In genomic region chr19:31198461-31198860, GRCm38 (mm10) we compare ENCODE assay signal across 28 mouse cellular contexts.
DNase-seq lines count a peak whose midpoint lies in the region; ATAC-seq lines count a peak whose summit lies in the region.
"Had no signal": no experiment of that assay in that cellular context is flagged by ENCODE, and none has a peak within 500 bp of the region (broad histone marks: within the 10 kb centered on the region; RNA-seq: fewer than 3 reads in every experiment).

No protein-coding gene starts in this region.

- H3K27me3 ChIP-seq in heart, embryonic 10.5 days (ENCODE audit: insufficient read depth, poor library complexity, severe bottlenecking) = no peaks in the 10 kb centered on the region
- no peaks in the 10 kb centered on the region for H3K27me3 ChIP-seq in hindbrain, embryonic 14.5 days (ENCODE audit: control insufficient read depth, insufficient read depth, low read length)
- H3K27me3 ChIP-seq: embryonic facial prominence, embryonic 12.5 days; hindbrain, embryonic 12.5 days; lung, embryonic 15.5 days; midbrain, embryonic 15.5 days; stomach, embryonic 15.5 days had no signal

- H3K9ac ChIP-seq in hindbrain, embryonic 14.5 days = no peak overlapping the region
- H3K9ac ChIP-seq: embryonic facial prominence, embryonic 12.5 days; hindbrain, embryonic 12.5 days; liver, embryonic 14.5 days; lung, embryonic 15.5 days; midbrain, embryonic 15.5 days; stomach, embryonic 15.5 days had no signal

- no peak for DNase-seq in heart, embryonic 10.5 days (ENCODE audit: low spot score)
- DNase-seq in heart, postnatal 25 days (ENCODE audit: low spot score) = no peak
- peak; percentile 38 for DNase-seq in 416B (ENCODE audit: low read depth)
- no peak for DNase-seq in lung, postnatal 36 days
- no peak for DNase-seq in c-Kit-positive CD71-positive TER-119-positive erythroid progenitor cells, embryonic 14.5 days (ENCODE audit: low spot score)
- no peak for DNase-seq in hindbrain, embryonic 14.5 days (ENCODE audit: low spot score)
- DNase-seq: adrenal gland, postnatal 36 days; cerebellum, adult 8-10 months; gastrocnemius, postnatal 10 days; kidney, adult 2 months; kidney, postnatal 10 days; layer of hippocampus, postnatal 36 days; right cerebral cortex, postnatal 25 days; thymus, adult 2 months had no signal

- no peaks in the 10 kb centered on the region for H3K9me3 ChIP-seq in heart, embryonic 10.5 days
- H3K9me3 ChIP-seq in hindbrain, embryonic 14.5 days (ENCODE audit: control insufficient read depth, low read length) = no peaks in the 10 kb centered on the region
- H3K9me3 ChIP-seq: embryonic facial prominence, embryonic 12.5 days; hindbrain, embryonic 12.5 days; lung, embryonic 15.5 days; midbrain, embryonic 15.5 days; stomach, embryonic 15.5 days had no signal

- peaks cover 9% of the 10 kb centered on the region for H3K4me1 ChIP-seq in heart, embryonic 10.5 days
- no peaks in the 10 kb centered on the region for H3K4me1 ChIP-seq in hindbrain, embryonic 14.5 days (replicated peaks; ENCODE audit: control insufficient read depth, insufficient read depth, low read length)
- H3K4me1 ChIP-seq: embryonic facial prominence, embryonic 12.5 days; lung, embryonic 15.5 days; midbrain, embryonic 15.5 days; stomach, embryonic 15.5 days had no signal

- ATAC-seq in CD4-positive, CD25-positive, alpha-beta regulatory T cell, adult 4 months = peak; percentile 70
- peak; percentile 73 for ATAC-seq in inflammation-experienced regulatory T-cells, adult 6 months
- ATAC-seq in hindbrain, embryonic 14.5 days (ENCODE audit: low FRiP score) = no peak
- ATAC-seq: Patski had no signal

- intact Hi-C loops in heart, postnatal 25 days (cut with DNase I) = no loop called here

- 62% methylated on average over 4 of the region's 4 CpGs for WGBS in heart, embryonic 10.5 days
- 67% methylated on average over 4 of the region's 4 CpGs for WGBS in hindbrain, embryonic 14.5 days

- 0 out of 2 replicates have a peak overlapping the region, but pooled peaks have one; percentile 25 for H3K27ac ChIP-seq in heart, embryonic 10.5 days
- H3K27ac ChIP-seq in hindbrain, embryonic 14.5 days = no peak overlapping the region
- H3K27ac ChIP-seq: embryonic facial prominence, embryonic 12.5 days; hindbrain, embryonic 12.5 days; layer of hippocampus, adult 2 months; liver, embryonic 14.5 days; lung, embryonic 15.5 days; macrophage; midbrain, embryonic 15.5 days; stomach, embryonic 15.5 days had no signal

- H3K4me2 ChIP-seq in hindbrain, embryonic 14.5 days (replicated peaks) = no peak overlapping the region
- H3K4me2 ChIP-seq: embryonic facial prominence, embryonic 12.5 days; hindbrain, embryonic 12.5 days; lung, embryonic 15.5 days; midbrain, embryonic 15.5 days; stomach, embryonic 15.5 days had no signal

- no peak overlapping the region for H3K4me3 ChIP-seq in heart, embryonic 10.5 days
- H3K4me3 ChIP-seq in hindbrain, embryonic 14.5 days (replicated peaks; ENCODE audit: low read length) = no peak overlapping the region
- H3K4me3 ChIP-seq: embryonic facial prominence, embryonic 12.5 days; erythroblast, embryonic 14.5 days; heart, adult 2 months; hindbrain, embryonic 12.5 days; layer of hippocampus, adult 2 months; lung, embryonic 15.5 days; midbrain, embryonic 15.5 days; myocyte; stomach, embryonic 15.5 days had no signal

- H3K36me3 ChIP-seq in heart, embryonic 10.5 days = no peaks in the 10 kb centered on the region
- no peaks in the 10 kb centered on the region for H3K36me3 ChIP-seq in hindbrain, embryonic 14.5 days (replicated peaks; ENCODE audit: control insufficient read depth, insufficient read depth)
- H3K36me3 ChIP-seq: embryonic facial prominence, embryonic 12.5 days; hindbrain, embryonic 12.5 days; lung, embryonic 15.5 days; midbrain, embryonic 15.5 days; stomach, embryonic 15.5 days had no signal
